Mouse (Mus musculus) kidney, adult 2 months (tissue): ENCODE data around the gene Cd200r4. TPM values are rescaled to one million over a fixed set of nuclear protein-coding genes. Genes with fewer than 3 reads are reported as not detected.

ENCODE experiments used
- DNase-seq: peaks from one replicate; pipeline ENCODE4 v3.0.0; 2021
- H3K27ac ChIP-seq: fragments of 200-500 bp; 2 replicates; pipeline ENCODE4 v1.5.1; 2012; ENCODE audit warnings: low read depth, low read length, control low read depth, inconsistent platforms; ENCODE audit not compliant: insufficient read depth
- H3K27me3 ChIP-seq: fragments of 200-500 bp; replicated peaks from 2 replicates; pipeline ENCODE4 v1.6.1; 2012; ENCODE audit warnings: mild to moderate bottlenecking, moderate library complexity, low read length, inconsistent platforms; ENCODE audit not compliant: control insufficient read depth, insufficient read depth
- H3K36me3 ChIP-seq: fragments of 200-500 bp; 2 replicates; pipeline ENCODE4 v1.6.1; 2012; ENCODE audit warnings: mild to moderate bottlenecking, moderate library complexity, low read length, inconsistent platforms; ENCODE audit not compliant: control insufficient read depth, insufficient read depth
- H3K4me1 ChIP-seq: fragments of 200-500 bp; 2 replicates; pipeline ENCODE4 v1.6.1; 2011; ENCODE audit warnings: low read length; ENCODE audit not compliant: control insufficient read depth, insufficient read depth
- H3K4me3 ChIP-seq: fragments of 200-500 bp; 2 replicates; pipeline ENCODE4 v1.5.1; 2011; ENCODE audit warnings: mild to moderate bottlenecking, low read depth, low read length, control low read depth; ENCODE audit not compliant: insufficient read depth
- CTCF ChIP-seq: fragments of 200-500 bp; conservative IDR thresholded peaks from 2 replicates; pipeline ENCODE4 v1.5.1; 2011; ENCODE audit warnings: low read depth, mild to moderate bottlenecking, control low read depth, low read length, moderate library complexity, mixed read lengths; ENCODE audit not compliant: insufficient read depth, insufficient read length
- POLR2A ChIP-seq: fragments of 200-500 bp; IDR thresholded peaks from one replicate; pipeline ENCODE4 v1.6.1; 2011; ENCODE audit warnings: low read depth, low read length, control low read depth
- WGBS: fragments of 180-500 bp; shearing (Covaris S2); methylation state at CpG from one replicate; pipeline ENCODE4 v1.1.7; 2018; 5-methylcytosine and 5-hydroxymethylcytosine counted together
- polyA plus RNA-seq: library from polyadenylated mRNA; depleted of rRNA; stranded (reverse); fragments of >200 nt; gene quantifications from 2 replicates; pipeline ENCODE4 v1.2.3, GENCODE M21; 2012; rRNA removed

The Cd200r4 gene
- polyA plus RNA-seq, 1 experiment: 0.06 TPM

DNA sequence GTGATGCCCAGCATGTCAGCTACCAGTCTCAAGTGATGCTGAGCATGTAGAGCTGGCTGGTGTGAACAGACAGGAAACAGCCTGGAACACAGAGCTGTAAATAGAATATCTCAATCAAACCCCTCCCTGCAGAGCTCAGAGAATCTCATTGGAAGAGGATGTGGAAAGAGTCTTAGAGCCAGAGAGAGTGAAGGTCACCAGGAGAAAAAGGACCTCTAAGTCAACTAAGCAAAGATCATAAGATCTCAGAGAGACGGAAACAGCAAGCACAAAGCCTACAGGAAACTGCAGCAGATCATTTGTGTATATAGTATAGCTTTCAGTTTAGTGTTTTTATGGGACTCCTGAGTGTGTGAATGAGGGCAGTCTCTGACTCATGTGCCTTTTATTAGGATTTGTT is 63.6 kb downstream of the Cd200r4 start:
- Histone ChIP-seq H3K27me3 (no peaks in the 10 kb centered on the region), H3K27ac (no peak overlapping the region), H3K4me3 (no peak overlapping the region), H3K4me1 (no peaks in the 10 kb centered on the region), H3K36me3 (no peaks in the 10 kb centered on the region)
- TF ChIP-seq POLR2A (no peak), CTCF (no peak)
- 38% methylated on average over 1 of the region's 1 CpGs for WGBS
- DNase-seq: no peak

DNA sequence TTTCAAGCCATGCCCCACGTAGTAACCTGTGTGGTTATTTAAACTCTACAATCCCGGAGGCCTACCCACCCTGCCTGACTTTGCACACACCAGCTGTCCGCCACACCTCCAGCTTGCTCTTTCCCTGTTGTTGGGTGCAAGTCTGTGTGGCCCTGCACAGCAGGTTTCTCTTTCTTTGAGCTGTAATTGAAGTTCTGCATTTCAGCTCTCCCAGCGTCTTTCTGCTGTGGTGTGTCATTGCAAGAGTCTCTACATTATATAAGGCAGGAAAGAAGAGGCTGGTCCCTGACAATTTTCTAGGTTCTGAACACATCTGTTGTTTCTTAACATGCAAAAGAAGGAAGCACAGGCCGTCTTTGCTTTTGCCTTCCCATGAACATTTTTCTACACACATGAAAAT is 65.1 kb downstream of the Cd200r4 start:
- DNase-seq: no peak
- Histone ChIP-seq H3K27ac (no peak overlapping the region), H3K36me3 (no peaks in the 10 kb centered on the region), H3K27me3 (no peaks in the 10 kb centered on the region), H3K4me3 (no peak overlapping the region), H3K4me1 (no peaks in the 10 kb centered on the region)
- 72% methylated on average over 5 of the region's 5 CpGs for WGBS
- no peak for TF ChIP-seq POLR2A

DNA sequence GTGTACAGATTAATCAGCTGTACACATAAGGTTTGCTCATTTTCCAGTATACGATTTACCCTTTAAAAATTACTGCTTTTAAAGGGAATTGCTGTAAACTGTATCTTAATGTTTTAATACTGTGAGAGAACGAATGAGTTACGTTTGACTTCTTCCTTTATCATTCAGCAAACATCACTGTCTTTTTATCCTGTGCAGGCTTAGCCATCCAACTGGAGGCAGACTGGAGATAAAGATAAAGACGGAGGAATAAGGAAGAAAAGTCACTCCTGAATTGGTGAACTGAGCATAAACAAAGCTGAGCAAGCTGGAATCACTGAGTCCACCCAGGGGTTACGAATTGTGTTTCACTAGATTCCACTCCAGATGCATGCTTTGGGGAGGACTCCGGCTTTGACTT is 66.1 kb downstream of the Cd200r4 start:
- 88% methylated on average over 6 of the region's 6 CpGs for WGBS

More for the DNA sequence above, 66.1 kb downstream of the Cd200r4 start:
- Histone ChIP-seq H3K27ac (no peak overlapping the region), H3K4me1 (no peaks in the 10 kb centered on the region), H3K27me3 (no peaks in the 10 kb centered on the region), H3K4me3 (no peak overlapping the region), H3K36me3 (no peaks in the 10 kb centered on the region)
- no peak for TF ChIP-seq POLR2A
- TF ChIP-seq CTCF: no peak
- no peak for DNase-seq

Other genes starting within 250 kb of the Cd200r4 start
- 2.8 TPM in 2 replicates for gene Nepro, start 87.4 kb upstream of the Cd200r4 start, polyA plus RNA-seq
- 5.9 and 6.0 TPM in 2 replicates for gene Gtpbp8, start 65.4 kb upstream of the Cd200r4 start, polyA plus RNA-seq
- gene Cd200r1, start 46.0 kb upstream of the Cd200r4 start, polyA plus RNA-seq: 0.14 and 0.23 TPM in 2 replicates
- not detected in 2 replicates for gene Cd200r2, start 55.4 kb downstream of the Cd200r4 start, polyA plus RNA-seq
- 0.08 and 0.14 TPM in 2 replicates for gene Cd200r3, start 131.9 kb downstream of the Cd200r4 start, polyA plus RNA-seq